Mouse (Mus musculus) midbrain, embryonic 16.5 days (tissue): ENCODE measurements around the gene Pard3b. TPM values are rescaled to one million over a fixed set of nuclear protein-coding genes. Genes with fewer than 3 reads are reported as not detected.

Experiments
- ATAC-seq: fragments of 200-750 bp; cut with Nextera tagmentation; 2 replicates; pipeline ENCODE4 v1.8.0; 2017; ENCODE audit warnings: moderate TSS enrichment
- H3K27ac ChIP-seq: fragments of 300-500 bp; sonication (generic); 2 replicates; pipeline ENCODE4 v1.5.1; 2014; ENCODE audit warnings: mild to moderate bottlenecking, low read length, mixed read lengths
- H3K27me3 ChIP-seq: fragments of 300-500 bp; sonication (generic); 2 replicates; pipeline ENCODE4 v1.6.1; 2014; ENCODE audit warnings: low read depth, low read length, mixed read lengths; ENCODE audit not compliant: control insufficient read depth, insufficient read depth
- H3K36me3 ChIP-seq: fragments of 300-500 bp; sonication (generic); 2 replicates; pipeline ENCODE4 v1.6.1; 2014; ENCODE audit warnings: mild to moderate bottlenecking, low read length, moderate library complexity, mixed read lengths; ENCODE audit not compliant: control insufficient read depth, insufficient read depth
- H3K4me1 ChIP-seq: fragments of 300-500 bp; sonication (generic); 2 replicates; pipeline ENCODE4 v1.6.1; 2014; ENCODE audit warnings: mild to moderate bottlenecking, low read length, mixed read lengths; ENCODE audit not compliant: control insufficient read depth, insufficient read depth
- H3K4me2 ChIP-seq: fragments of 300-500 bp; sonication (generic); 2 replicates; pipeline ENCODE4 v1.6.1; 2014; ENCODE audit warnings: mild to moderate bottlenecking, low read length, mixed read lengths
- H3K4me3 ChIP-seq: fragments of 300-500 bp; sonication (generic); 2 replicates; pipeline ENCODE4 v1.5.1; 2014; ENCODE audit warnings: low read depth, mild to moderate bottlenecking, low read length, moderate library complexity, mixed read lengths
- H3K9ac ChIP-seq: fragments of 300-500 bp; sonication (generic); 2 replicates; pipeline ENCODE4 v1.6.1; 2014; ENCODE audit warnings: low read depth, low read length, mixed read lengths
- H3K9me3 ChIP-seq: fragments of 300-500 bp; sonication (generic); replicated peaks from 2 replicates; pipeline ENCODE4 v1.6.1; 2014; ENCODE audit warnings: mild to moderate bottlenecking, low read length, mixed read lengths; ENCODE audit not compliant: control insufficient read depth, poor library complexity, severe bottlenecking
- WGBS: fragments of 180-500 bp; shearing (Covaris S2); extraction: QIAGEN DNeasy Blood & Tissue Kit; methylation state at CpG from one replicate; pipeline ENCODE4 v1.1.7; 2014; 5-methylcytosine and 5-hydroxymethylcytosine counted together
- polyA plus RNA-seq: library from polyadenylated mRNA; unstranded; fragments of >200 nt; fragmentation: Nextera tagmentation; extraction: Ambion mirVana; gene quantifications from 2 replicates; pipeline ENCODE4 v1.2.1, GENCODE M21; 2015

Pard3b gene
- polyA plus RNA-seq, 1 experiment from 2014 or later: 7.2 TPM

GRCm38 (mm10) chr1:62016536-62017300, 378.1 kb downstream of the Pard3b start:
- no peak for ATAC-seq
- Histone ChIP-seq H3K4me3 (no peak overlapping the region), H3K4me1 (peaks cover 5% of the 10 kb centered on the region), H3K27me3 (no peaks in the 10 kb centered on the region), H3K9ac (no peak overlapping the region), H3K4me2 (no peak overlapping the region), H3K9me3 (no peaks in the 10 kb centered on the region), H3K27ac (no peak overlapping the region), H3K36me3 (no peaks in the 10 kb centered on the region)
- 21% methylated on average over 5 of the region's 5 CpGs for WGBS

- Histone ChIP-seq H3K4me1 (peaks cover 5% of the 10 kb centered on the region), H3K9ac (no peak overlapping the region), H3K9me3 (no peaks in the 10 kb centered on the region), H3K4me2 (no peak overlapping the region), H3K4me3 (no peak overlapping the region), H3K27me3 (no peaks in the 10 kb centered on the region), H3K27ac (no peak overlapping the region), H3K36me3 (no peaks in the 10 kb centered on the region)
- ATAC-seq: no peak
- WGBS: 34% methylated on average over 5 of the region's 5 CpGs
Measured at GRCm38 (mm10) chr1:62018276-62018675, 379.7 kb downstream of the Pard3b start.

DNA sequence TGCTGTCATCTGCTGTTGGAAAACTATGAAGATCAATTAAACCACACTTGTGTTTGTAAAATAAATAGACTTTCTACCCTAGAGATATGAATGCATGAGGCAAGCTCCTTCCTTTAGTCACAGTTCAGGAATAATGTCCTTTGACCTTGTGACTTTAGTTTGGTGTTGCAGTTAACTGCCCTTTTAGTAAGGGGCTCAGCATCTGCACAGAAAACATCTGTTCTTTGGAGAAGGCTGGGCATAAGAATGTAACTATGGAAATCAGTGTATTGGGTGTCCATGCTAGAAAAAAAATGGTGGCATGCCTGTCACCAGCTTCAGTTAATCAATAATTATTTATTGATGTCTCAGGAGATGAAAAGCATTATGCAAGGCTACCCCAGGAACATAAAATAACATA, 381.1 kb downstream of the Pard3b start:
- no peak overlapping the region for H3K27ac ChIP-seq
- no peak overlapping the region for H3K4me2 ChIP-seq
- no peak for ATAC-seq
- no peak overlapping the region for H3K4me3 ChIP-seq
- no peaks in the 10 kb centered on the region for H3K27me3 ChIP-seq
- H3K4me1 ChIP-seq: peaks cover 5% of the 10 kb centered on the region
- no peaks in the 10 kb centered on the region for H3K36me3 ChIP-seq
- no peak overlapping the region for H3K9ac ChIP-seq
- no peaks in the 10 kb centered on the region for H3K9me3 ChIP-seq

DNA sequence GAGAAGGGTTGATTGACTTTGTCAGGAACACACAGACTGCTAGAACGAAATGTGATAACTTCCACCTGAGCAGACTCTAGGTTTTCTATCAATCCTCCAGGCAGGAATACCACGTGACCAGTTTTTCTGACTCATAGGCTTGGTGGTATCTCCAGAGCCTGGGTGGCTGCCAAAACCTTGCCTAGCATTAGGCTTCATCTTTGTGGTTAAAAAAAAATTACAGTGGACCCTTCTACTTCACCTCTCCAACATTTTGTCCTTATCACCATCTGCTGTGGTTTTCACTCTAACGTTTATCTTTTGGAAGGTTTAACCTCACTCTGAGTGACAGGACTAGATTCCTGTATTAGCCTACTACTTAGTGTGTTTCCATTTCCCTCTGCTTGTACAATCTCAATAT, 403.1 kb downstream of the Pard3b start:
- Histone ChIP-seq H3K27me3 (no peaks in the 10 kb centered on the region), H3K9ac (no peak overlapping the region)
- ATAC-seq: no peak

GRCm38 (mm10) chr1:62048592-62048991, 410.0 kb downstream of the Pard3b start:
- no peak for ATAC-seq
- Histone ChIP-seq H3K9me3 (no peaks in the 10 kb centered on the region), H3K27me3 (no peaks in the 10 kb centered on the region), H3K4me1 (peaks cover 7% of the 10 kb centered on the region; the same call in 1 of the 2 replicates), H3K9ac (no peak overlapping the region), H3K27ac (no peak overlapping the region), H3K4me3 (no peak overlapping the region), H3K36me3 (no peaks in the 10 kb centered on the region), H3K4me2 (no peak overlapping the region)
- 91% methylated on average over 4 of the region's 4 CpGs for WGBS

More for the DNA sequence above, 403.1 kb downstream of the Pard3b start:
- Histone ChIP-seq H3K36me3 (no peaks in the 10 kb centered on the region), H3K27ac (no peak overlapping the region), H3K4me1 (no peaks in the 10 kb centered on the region), H3K4me3 (no peak overlapping the region), H3K4me2 (no peak overlapping the region), H3K9me3 (no peaks in the 10 kb centered on the region)
- 95% methylated on average over 3 of the region's 3 CpGs for WGBS

- no peak overlapping the region for H3K27ac ChIP-seq
- no peak for ATAC-seq
- H3K4me1 ChIP-seq: peaks cover 7% of the 10 kb centered on the region; the same call in 1 of the 2 replicates
- no peaks in the 10 kb centered on the region for H3K36me3 ChIP-seq
- H3K4me3 ChIP-seq: no peak overlapping the region
- no peak overlapping the region for H3K4me2 ChIP-seq
- H3K27me3 ChIP-seq: no peaks in the 10 kb centered on the region
- no peak overlapping the region for H3K9ac ChIP-seq
- WGBS: 83% methylated on average over 1 of the region's 1 CpGs
- no peaks in the 10 kb centered on the region for H3K9me3 ChIP-seq
Measured at GRCm38 (mm10) chr1:62051186-62051825, 412.7 kb downstream of the Pard3b start.

GRCm38 (mm10) chr1:62053167-62053638, 414.6 kb downstream of the Pard3b start:
- no peaks in the 10 kb centered on the region for H3K36me3 ChIP-seq
- H3K4me2 ChIP-seq: 0 out of 2 replicates have a peak overlapping the region, but pooled peaks have one; percentile 0
- no peak; the same call in 1 of the 2 replicates for ATAC-seq
- no peaks in the 10 kb centered on the region for H3K27me3 ChIP-seq
- no peak overlapping the region for H3K4me3 ChIP-seq
- peaks cover 7% of the 10 kb centered on the region; the same call in 1 of the 2 replicates for H3K4me1 ChIP-seq
- H3K27ac ChIP-seq: no peak overlapping the region
- H3K9me3 ChIP-seq: no peaks in the 10 kb centered on the region
- WGBS: 24% methylated on average over 7 of the region's 7 CpGs
- no peak overlapping the region for H3K9ac ChIP-seq

DNA sequence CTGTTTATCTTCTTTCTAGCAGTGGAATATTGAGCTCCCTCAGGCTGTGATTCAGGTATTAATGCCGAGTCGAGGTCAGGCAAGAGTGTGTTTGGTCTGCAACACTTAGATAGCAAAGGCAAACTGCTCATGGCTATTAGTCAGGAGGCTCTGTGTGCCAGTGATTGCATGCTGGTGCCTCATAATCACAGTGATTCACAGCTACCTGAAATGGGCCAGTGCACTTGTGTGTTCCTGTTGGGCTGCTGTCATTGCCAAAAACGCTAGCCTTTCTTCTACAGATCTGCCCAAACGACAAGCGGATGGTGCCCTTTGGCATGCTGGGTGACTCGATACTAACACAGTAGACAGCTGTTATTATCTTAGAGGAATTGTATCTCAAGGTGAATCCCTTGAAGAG, 416.7 kb downstream of the Pard3b start:
- H3K9me3 ChIP-seq: no peaks in the 10 kb centered on the region
- no peak overlapping the region for H3K27ac ChIP-seq
- no peak overlapping the region for H3K9ac ChIP-seq
- no peaks in the 10 kb centered on the region for H3K27me3 ChIP-seq
- H3K36me3 ChIP-seq: no peaks in the 10 kb centered on the region
- H3K4me3 ChIP-seq: no peak overlapping the region
- no peak for ATAC-seq
- H3K4me1 ChIP-seq: peaks cover 7% of the 10 kb centered on the region; the same call in 1 of the 2 replicates
- WGBS: 70% methylated on average over 6 of the region's 6 CpGs
- no peak overlapping the region for H3K4me2 ChIP-seq

DNA sequence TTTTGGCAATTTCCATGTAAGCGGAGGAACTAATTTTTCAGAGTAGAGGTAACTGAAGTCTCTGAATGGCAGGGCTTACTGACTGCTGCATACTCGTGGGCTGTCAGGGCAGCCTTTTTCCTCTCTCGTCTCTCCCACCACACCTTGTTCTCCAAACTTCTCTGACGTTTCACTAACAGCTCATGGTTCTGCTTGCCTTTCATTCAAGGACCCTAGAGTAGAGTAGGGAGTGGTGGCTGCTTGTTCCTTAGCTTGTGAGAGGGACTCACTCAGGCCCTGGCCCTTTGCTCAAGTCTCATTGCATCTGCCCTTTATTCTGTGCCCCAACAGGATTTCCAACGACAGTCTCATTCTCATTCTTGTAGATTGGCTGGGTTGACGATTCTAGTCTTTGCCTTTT, 432.0 kb downstream of the Pard3b start:
- Histone ChIP-seq H3K27ac (no peak overlapping the region), H3K4me2 (no peak overlapping the region), H3K27me3 (no peaks in the 10 kb centered on the region), H3K9ac (no peak overlapping the region), H3K36me3 (no peaks in the 10 kb centered on the region), H3K9me3 (peaks cover 5% of the 10 kb centered on the region; the same call in 1 of the 2 replicates), H3K4me1 (no peaks in the 10 kb centered on the region), H3K4me3 (no peak overlapping the region)
- 86% methylated on average over 6 of the region's 6 CpGs for WGBS
- ATAC-seq: no peak
